Mouse (Mus musculus): ENCODE results near the gene Mlst8.

DNA sequence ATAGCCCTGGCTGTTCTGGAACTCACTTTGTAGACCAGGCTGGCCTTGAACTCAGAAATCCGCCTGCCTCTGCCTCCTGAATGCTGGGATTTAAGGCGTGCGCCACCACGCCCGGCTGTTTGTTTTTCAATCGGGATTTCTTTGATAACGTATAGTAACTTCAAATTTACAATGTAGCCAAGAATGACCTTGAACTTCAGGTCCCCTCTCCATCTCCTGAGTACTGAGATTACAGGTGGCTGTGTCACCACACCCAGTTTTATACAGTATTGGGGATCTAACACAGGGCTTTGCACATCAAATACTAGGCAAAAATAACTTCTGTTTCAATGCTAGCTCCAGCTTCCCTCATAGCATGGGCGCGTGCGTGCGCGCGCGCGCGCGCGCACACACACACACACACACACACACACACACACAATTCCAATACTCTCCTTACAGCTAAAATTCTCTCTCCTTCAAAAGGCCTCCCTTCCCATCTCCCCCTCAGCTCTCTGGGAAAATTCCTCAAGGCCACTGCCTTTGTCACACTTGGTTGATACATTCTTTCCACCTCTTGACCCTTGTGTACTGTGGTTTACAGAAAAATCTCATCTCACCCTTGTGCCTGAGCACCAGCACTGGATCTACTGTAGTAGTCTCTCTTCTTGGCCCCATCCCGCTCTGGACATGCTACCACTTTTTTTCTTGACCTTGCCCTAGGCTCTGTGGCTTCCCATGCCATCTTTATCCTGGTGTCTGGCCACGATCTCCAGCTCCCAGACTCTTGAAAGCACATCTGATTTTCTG is 2.3 kb upstream of the Mlst8 start:
- no peak for TF ChIP-seq POLR2A (IDR thresholded peaks at IDR 0.05; ENCODE audit: low read depth, low read length)
- no peak for TF ChIP-seq CTCF (IDR thresholded peaks at IDR 0.05; ENCODE audit: extremely low read depth, insufficient read depth, insufficient read length, insufficient replicate concordance)

Data from spleen, adult 2 months (tissue).